Comparison of ENCODE assay signal across 28 mouse cellular contexts in the genomic region with DNA sequence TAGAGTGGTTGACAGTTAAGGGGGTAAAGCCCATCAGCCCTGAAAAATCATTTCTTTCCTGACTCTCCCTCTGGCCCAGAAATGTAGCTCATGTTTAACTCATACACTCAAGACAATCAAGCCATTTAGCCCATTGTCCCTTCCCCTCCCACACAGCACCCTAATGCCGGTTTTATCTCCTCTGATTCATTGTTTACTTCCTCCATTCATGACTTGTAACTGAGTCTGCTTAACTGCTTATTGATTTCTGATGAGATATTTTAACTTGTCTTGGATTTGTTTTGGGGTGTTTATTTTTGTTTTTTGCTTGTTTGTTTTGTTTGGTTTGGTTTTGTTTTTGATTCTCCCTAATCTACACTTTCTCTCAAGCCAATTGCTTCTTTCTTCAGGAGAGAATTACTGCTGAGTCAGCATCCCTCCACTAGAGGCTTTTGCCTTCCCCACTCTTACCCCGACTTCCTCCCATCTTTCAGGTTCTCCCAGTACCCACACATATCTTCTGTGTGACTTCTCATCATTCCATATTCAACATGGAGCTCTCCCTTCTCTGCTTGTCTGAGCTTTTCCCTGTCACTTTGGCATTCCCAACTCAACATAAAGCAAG. TPM values are rescaled to one million over a fixed set of nuclear protein-coding genes. Genes with fewer than 3 reads are reported as not detected.
A peak's percentile ranks its signal among the peaks of the same experiment; 100 is the strongest.
DNase-seq lines count a peak whose midpoint lies in the region; ATAC-seq and TF ChIP-seq lines count a peak whose summit lies in the region.
"Had no signal": no experiment of that assay in that cellular context is flagged by ENCODE, and none has a peak within 500 bp of the region (broad histone marks: within the 10 kb centered on the region; RNA-seq: fewer than 3 reads in every experiment).

No protein-coding gene starts in this region.

- H3K79me2 ChIP-seq in MEL (ENCODE audit: control insufficient read depth, insufficient read depth, low read length, poor library complexity) = no peaks in the 10 kb centered on the region

- peaks cover 3 to 24% of the 10 kb centered on the region in 2 experiments for H3K4me1 ChIP-seq in MEL (ENCODE audit: control insufficient read depth in 1 of 2, insufficient read depth in 2 of 2, low read length in 2 of 2)
- 0 out of 2 replicates have a peak, but pooled peaks cover 5% of the 10 kb centered on the region for H3K4me1 ChIP-seq in midbrain, embryonic 14.5 days (ENCODE audit: control insufficient read depth, insufficient read depth, low read length)
- H3K4me1 ChIP-seq: intestine, embryonic 15.5 days had no signal

- H3K27ac ChIP-seq in MEL (ENCODE audit: control insufficient read depth, low read depth, low read length) = no peak overlapping the region
- no peak overlapping the region for H3K27ac ChIP-seq in midbrain, embryonic 14.5 days (replicated peaks; ENCODE audit: low read depth, low read length)
- H3K27ac ChIP-seq: embryonic facial prominence, embryonic 10.5 days; embryonic facial prominence, embryonic 13.5 days; forebrain, embryonic 12.5 days; forebrain, embryonic 15.5 days; hindbrain, embryonic 10.5 days; hindbrain, embryonic 13.5 days; intestine, embryonic 15.5 days had no signal

- 43% methylated on average over 2 of the region's 2 CpGs for WGBS in midbrain, embryonic 14.5 days

- TF ChIP-seq RAD21 in MEL (IDR thresholded peaks at IDR 0.05; ENCODE audit: low read depth, low read length) = no peak

- peak; percentile 52 to 59; a peak in 3 of 4 replicates for TF ChIP-seq EP300 in MEL (IDR thresholded peaks at IDR 0.05; ENCODE audit: low read depth in 1 of 2, low read length in 2 of 2)

- H3K27me3 ChIP-seq in MEL (ENCODE audit: control insufficient read depth in 1 of 2, insufficient read depth in 2 of 2, low read length in 2 of 2) = no peaks in the 10 kb centered on the region
- H3K27me3 ChIP-seq in midbrain, embryonic 14.5 days (ENCODE audit: control insufficient read depth, insufficient read depth, low read length) = no peaks in the 10 kb centered on the region
- H3K27me3 ChIP-seq: embryonic facial prominence, embryonic 13.5 days; forebrain, embryonic 12.5 days; forebrain, embryonic 15.5 days; intestine, embryonic 15.5 days; Patski had no signal

- H3K4me3 ChIP-seq in MEL (ENCODE audit: control insufficient read depth in 1 of 2, insufficient read depth in 1 of 2, low read depth in 2 of 2, low read length in 2 of 2) = no peak overlapping the region
- no peak overlapping the region for H3K4me3 ChIP-seq in midbrain, embryonic 14.5 days (replicated peaks; ENCODE audit: low read depth, low read length)
- H3K4me3 ChIP-seq: embryonic facial prominence, embryonic 10.5 days; embryonic facial prominence, embryonic 13.5 days; erythroblast, embryonic 14.5 days; forebrain, embryonic 12.5 days; forebrain, embryonic 15.5 days; hindbrain, embryonic 10.5 days; hindbrain, embryonic 13.5 days; intestine, embryonic 15.5 days had no signal

- H3K36me3 ChIP-seq in MEL (ENCODE audit: control insufficient read depth in 1 of 2, insufficient read depth in 2 of 2, low read length in 2 of 2) = peaks cover 0 to 21% of the 10 kb centered on the region in 2 experiments; a peak in 2 of 4 replicates
- H3K36me3 ChIP-seq in midbrain, embryonic 14.5 days (ENCODE audit: control insufficient read depth, insufficient read depth, low read length) = no peaks in the 10 kb centered on the region
- H3K36me3 ChIP-seq: embryonic facial prominence, embryonic 10.5 days; embryonic facial prominence, embryonic 13.5 days; forebrain, embryonic 12.5 days; forebrain, embryonic 15.5 days; hindbrain, embryonic 10.5 days; hindbrain, embryonic 13.5 days; intestine, embryonic 15.5 days had no signal

- no peaks in the 10 kb centered on the region for H3K9me3 ChIP-seq in MEL (replicated peaks; ENCODE audit: insufficient read depth, low read length)
- no peaks in the 10 kb centered on the region for H3K9me3 ChIP-seq in midbrain, embryonic 14.5 days (ENCODE audit: control insufficient read depth, low read length)
- H3K9me3 ChIP-seq: embryonic facial prominence, embryonic 10.5 days; embryonic facial prominence, embryonic 13.5 days; forebrain, embryonic 12.5 days; forebrain, embryonic 15.5 days; hindbrain, embryonic 10.5 days; hindbrain, embryonic 13.5 days; intestine, embryonic 15.5 days had no signal

- no peak for TF ChIP-seq POLR2A in MEL (IDR thresholded peaks at IDR 0.05; ENCODE audit: control insufficient read depth in 1 of 2, insufficient read depth in 1 of 2, low read depth in 1 of 2, low read length in 2 of 2, poor library complexity in 1 of 2)

- TF ChIP-seq CTCF in MEL (IDR thresholded peaks at IDR 0.05 in 2 of 3, conservative IDR thresholded peaks at IDR 0.05 in 1 of 3; ENCODE audit: control insufficient read depth in 1 of 3, insufficient read depth in 1 of 3, low read depth in 2 of 3, low read length in 3 of 3, poor library complexity in 1 of 3, severe bottlenecking in 1 of 3) = no peak

- peak; percentile 25 for DNase-seq in heart, adult 11 months
- DNase-seq in heart, postnatal 25 days (ENCODE audit: low spot score) = no peak
- peak; percentile 4 for DNase-seq in 416B (ENCODE audit: low read depth)
- peak; percentile 55 for DNase-seq in MEL (ENCODE audit: low read depth, low spot score)
- DNase-seq in frontal cortex, postnatal 36 days (ENCODE audit: low spot score in 2 of 2) = no peak
- DNase-seq in midbrain, embryonic 14.5 days = no peak
- DNase-seq: adrenal gland, postnatal 14 days; B cell, adult 2 months; cerebellum, adult 11-12 months; cerebellum, adult 8-10 months; cerebellum, postnatal 10 days; cerebellum, postnatal 36 days; embryo, embryonic 11 days; gastrocnemius, postnatal 10 days; gastrocnemius, postnatal 36 days; heart, postnatal 36 days had no signal

- no peak for ATAC-seq in midbrain, embryonic 14.5 days (ENCODE audit: low FRiP score, low TSS enrichment)
- ATAC-seq: forebrain, embryonic 15.5 days; hindbrain, embryonic 16.5 days; intestine, embryonic 15.5 days; Patski had no signal

- intact Hi-C loops in heart, postnatal 25 days (cut with DNase I) = no loop called here

- H3K4me2 ChIP-seq in midbrain, embryonic 14.5 days (ENCODE audit: low read length) = no peak overlapping the region
- H3K4me2 ChIP-seq: forebrain, embryonic 12.5 days; forebrain, embryonic 15.5 days; heart, embryonic 11.5 days; hindbrain, embryonic 13.5 days; intestine, embryonic 15.5 days had no signal

- no peak overlapping the region for H3K9ac ChIP-seq in MEL (ENCODE audit: control insufficient read depth, low read depth, low read length, poor library complexity, severe bottlenecking)
- no peak overlapping the region for H3K9ac ChIP-seq in midbrain, embryonic 14.5 days (replicated peaks; ENCODE audit: low read length)
- H3K9ac ChIP-seq: embryonic facial prominence, embryonic 13.5 days; forebrain, embryonic 12.5 days; forebrain, embryonic 15.5 days; hindbrain, embryonic 13.5 days; intestine, embryonic 15.5 days had no signal

TF ChIP-seq in MEL, 35 proteins besides CTCF, POLR2A, EP300 and RAD21:
- no peak for TF ChIP-seq E2F4 (IDR thresholded peaks at IDR 0.05; ENCODE audit: borderline replicate concordance, low read depth, low read length)
- peak; percentile 99 for TF ChIP-seq MAFK (IDR thresholded peaks at IDR 0.05; ENCODE audit: borderline replicate concordance, low read depth, low read length)
- TF ChIP-seq TBP (IDR thresholded peaks at IDR 0.05; ENCODE audit: low read depth, low read length) = 0 out of 2 replicates have a peak, but pooled peaks have one; percentile 8
- TF ChIP-seq BHLHE40 (IDR thresholded peaks at IDR 0.05; ENCODE audit: borderline replicate concordance, low read depth, low read length) = no peak
- TF ChIP-seq ETS1 (IDR thresholded peaks at IDR 0.05; ENCODE audit: low read depth, low read length) = peak; percentile 19; the same call in 1 of the 2 replicates
- TF ChIP-seq HCFC1 (IDR thresholded peaks at IDR 0.05; ENCODE audit: low read depth, low read length) = no peak
- peak; percentile 63; the same call in 1 of the 2 replicates for TF ChIP-seq GATA1 (IDR thresholded peaks at IDR 0.05; ENCODE audit: low read depth, low read length)
- 0 out of 2 replicates have a peak, but pooled peaks have one; percentile 13 for TF ChIP-seq RCOR1 (IDR thresholded peaks at IDR 0.05; ENCODE audit: low read depth, low read length)

RNA-seq across cellular contexts. Expression of a gene that starts 2.2 kb away (rescaled TPM):
- 1 to 10 TPM; 1.6 to 2.1 TPM for total RNA-seq in heart, postnatal 25 days (2021)
- 1.7 and 1.9 TPM in 2 replicates for total RNA-seq in MEL (2012; rRNA removed)
- 1 to 10 TPM in 1 of 2 experiments, not detected in 1; 2.2 TPM for polyA plus RNA-seq in MEL (2012; ENCODE audit: insufficient read depth in 1 of 2, insufficient read length in 2 of 2, low read depth in 1 of 2, low replicate concordance in 2 of 2, missing spikeins in 1 of 2)
- 0.21 and 0.40 TPM in 2 replicates for polyA plus RNA-seq in midbrain, embryonic 14.5 days (2014; fragmentation: Nextera tagmentation; extraction: Ambion mirVana)
- total RNA-seq: granulocyte monocyte progenitor cell, adult 5-6 weeks had no signal
- polyA plus RNA-seq: erythroblast, embryonic 14.5 days; hindbrain, embryonic 13.5 days had no signal

Comparison
In these comparisons a context has a peak if more than half of its experiments do, and no peak if none do; other contexts are left out.
1. DNase-seq: peak in heart, adult 11 months (single experiment), 416B (single experiment) and MEL (single experiment); none in heart, postnatal 25 days (single experiment), frontal cortex, postnatal 36 days (0 of 2) and midbrain, embryonic 14.5 days (single experiment).